In genomic region chr1:85933631-85934465, GRCm38 (mm10) we compare ENCODE assay signal across 11 mouse cellular contexts. TPM values are rescaled to one million over a fixed set of nuclear protein-coding genes. Genes with fewer than 3 reads are reported as not detected.
DNase-seq lines count a peak whose midpoint lies in the region; ATAC-seq lines count a peak whose summit lies in the region.
"Had no signal": no experiment of that assay in that cellular context is flagged by ENCODE, and none has a peak within 500 bp of the region (broad histone marks: within the 10 kb centered on the region; RNA-seq: fewer than 3 reads in every experiment).

No protein-coding gene starts in this region.

- peak overlapping the region; percentile 4 for H3K4me3 ChIP-seq in kidney, embryonic 14.5 days (ENCODE audit: low read length)
- H3K4me3 ChIP-seq in embryonic facial prominence, embryonic 14.5 days (ENCODE audit: low read depth, low read length): 0 out of 2 replicates have a peak overlapping the region, but pooled peaks have one; percentile 4
- no peak overlapping the region for H3K4me3 ChIP-seq in limb, embryonic 11.5 days (ENCODE audit: low read depth, low read length)
- H3K4me3 ChIP-seq in neural tube, embryonic 12.5 days: no peak overlapping the region

- H3K4me1 ChIP-seq in kidney, embryonic 14.5 days (ENCODE audit: control insufficient read depth, insufficient read depth, low read length): peaks cover 32% of the 10 kb centered on the region
- H3K4me1 ChIP-seq in embryonic facial prominence, embryonic 14.5 days (ENCODE audit: control insufficient read depth, insufficient read depth, low read length): peaks cover 4% of the 10 kb centered on the region; the same call in 1 of the 2 replicates
- H3K4me1 ChIP-seq in limb, embryonic 11.5 days (ENCODE audit: control insufficient read depth, insufficient read depth, low read length): peaks cover 10% of the 10 kb centered on the region
- H3K4me1 ChIP-seq in neural tube, embryonic 12.5 days: peaks cover 30% of the 10 kb centered on the region

- H3K9me3 ChIP-seq in kidney, embryonic 14.5 days (ENCODE audit: control insufficient read depth, low read length): no peaks in the 10 kb centered on the region
- H3K9me3 ChIP-seq in embryonic facial prominence, embryonic 14.5 days (ENCODE audit: control insufficient read depth, low read length): no peaks in the 10 kb centered on the region
- H3K9me3 ChIP-seq in limb, embryonic 11.5 days (ENCODE audit: control insufficient read depth, low read length): no peaks in the 10 kb centered on the region
- H3K9me3 ChIP-seq in neural tube, embryonic 12.5 days: no peaks in the 10 kb centered on the region

- peak overlapping the region; percentile 35 for H3K4me2 ChIP-seq in kidney, embryonic 14.5 days (replicated peaks; ENCODE audit: low read depth, low read length)
- peak overlapping the region; percentile 32 for H3K4me2 ChIP-seq in embryonic facial prominence, embryonic 14.5 days (ENCODE audit: low read depth, low read length)
- peak overlapping the region; percentile 25; the same call in 1 of the 2 replicates for H3K4me2 ChIP-seq in limb, embryonic 11.5 days (ENCODE audit: low read depth, severe bottlenecking)
- peak overlapping the region; percentile 53 for H3K4me2 ChIP-seq in neural tube, embryonic 12.5 days (replicated peaks)

- H3K36me3 ChIP-seq in kidney, embryonic 14.5 days (ENCODE audit: control insufficient read depth, insufficient read depth, low read length): no peaks in the 10 kb centered on the region
- no peaks in the 10 kb centered on the region for H3K36me3 ChIP-seq in embryonic facial prominence, embryonic 14.5 days (ENCODE audit: control insufficient read depth, insufficient read depth, low read length)
- no peaks in the 10 kb centered on the region for H3K36me3 ChIP-seq in limb, embryonic 11.5 days (ENCODE audit: control insufficient read depth, insufficient read depth, low read length)
- no peaks in the 10 kb centered on the region for H3K36me3 ChIP-seq in neural tube, embryonic 12.5 days

- H3K9ac ChIP-seq in kidney, embryonic 14.5 days (ENCODE audit: low read depth, low read length): peak overlapping the region; percentile 23; the same call in 1 of the 2 replicates
- no peak overlapping the region for H3K9ac ChIP-seq in embryonic facial prominence, embryonic 14.5 days (ENCODE audit: low read depth, low read length)
- H3K9ac ChIP-seq in limb, embryonic 11.5 days (ENCODE audit: low read length): no peak overlapping the region
- H3K9ac ChIP-seq in neural tube, embryonic 12.5 days: no peak overlapping the region

- WGBS in kidney, embryonic 14.5 days: 3% methylated on average over 11 of the region's 11 CpGs
- WGBS in embryonic facial prominence, embryonic 14.5 days: 18% methylated on average over 11 of the region's 11 CpGs
- WGBS in limb, embryonic 11.5 days: 9% methylated on average over 11 of the region's 11 CpGs
- WGBS in neural tube, embryonic 12.5 days: 3% methylated on average over 11 of the region's 11 CpGs

- no peaks in the 10 kb centered on the region for H3K27me3 ChIP-seq in kidney, embryonic 14.5 days (ENCODE audit: control insufficient read depth, insufficient read depth, low read length)
- H3K27me3 ChIP-seq in embryonic facial prominence, embryonic 14.5 days (replicated peaks; ENCODE audit: control insufficient read depth, insufficient read depth, low read length): no peaks in the 10 kb centered on the region
- H3K27me3 ChIP-seq in limb, embryonic 11.5 days (ENCODE audit: control insufficient read depth, insufficient read depth, low read length): no peaks in the 10 kb centered on the region
- no peaks in the 10 kb centered on the region for H3K27me3 ChIP-seq in neural tube, embryonic 12.5 days (replicated peaks)

- ATAC-seq in kidney, embryonic 14.5 days (ENCODE audit: low FRiP score, low TSS enrichment): peak; percentile 70
- peak; percentile 58 for ATAC-seq in embryonic facial prominence, embryonic 14.5 days (ENCODE audit: low read depth)
- ATAC-seq in limb, embryonic 11.5 days (ENCODE audit: insufficient number of reproducible peaks, low FRiP score, low TSS enrichment, low read depth): peak; percentile 45; the same call in 1 of the 2 replicates
- peak; percentile 67 for ATAC-seq in neural tube, embryonic 12.5 days (ENCODE audit: low FRiP score, low read depth)
- ATAC-seq in megakaryocyte, adult 5-6 weeks (ENCODE audit: poor library complexity, severe bottlenecking): no peak

- DNase-seq in kidney, postnatal 25 days: no peak
- peak; percentile 35 for DNase-seq in embryonic facial prominence, embryonic 14.5 days (ENCODE audit: low spot score)
- DNase-seq in limb, embryonic 11.5 days (ENCODE audit: low spot score): peak; percentile 43
- DNase-seq in adrenal gland, postnatal 14 days: no peak
- no peak for DNase-seq in urinary bladder, postnatal 36 days (ENCODE audit: low spot score in 2 of 2)
- DNase-seq: left cerebral cortex, postnatal 4 days; thymus, postnatal 14 days had no signal

- H3K27ac ChIP-seq in kidney, embryonic 14.5 days (ENCODE audit: low read depth, low read length): peak overlapping the region; percentile 85
- H3K27ac ChIP-seq in embryonic facial prominence, embryonic 14.5 days (replicated peaks; ENCODE audit: low read depth, low read length): no peak overlapping the region
- H3K27ac ChIP-seq in limb, embryonic 11.5 days (replicated peaks; ENCODE audit: low read depth, low read length): no peak overlapping the region
- no peak overlapping the region; the same call in 1 of the 2 replicates for H3K27ac ChIP-seq in neural tube, embryonic 12.5 days

RNA-seq across cellular contexts. Expression of gene 4933407L21Rik, which starts 5.6 kb away (rescaled TPM):
- 0.85 and 1.7 TPM in 2 replicates for polyA plus RNA-seq in kidney, embryonic 14.5 days (2014; fragmentation: Nextera tagmentation; extraction: Ambion mirVana)
- 0.43 and 0.54 TPM in 2 replicates for polyA plus RNA-seq in embryonic facial prominence, embryonic 14.5 days (2014; fragmentation: Nextera tagmentation; extraction: Ambion mirVana)
- polyA plus RNA-seq in limb, embryonic 11.5 days (2014; fragmentation: Nextera tagmentation; extraction: Ambion mirVana): 0.06 and 0.11 TPM in 2 replicates
- polyA plus RNA-seq in neural tube, embryonic 12.5 days (2016; fragmentation: Nextera tagmentation; extraction: Ambion mirVana): 1.0 and 1.6 TPM in 2 replicates
- not detected in 2 replicates for total RNA-seq in megakaryocyte, adult 5-6 weeks (2015)
- 0.22 TPM in 1 of 2 replicates, not detected in the other for total RNA-seq in megakaryocyte, adult 5-6 weeks (2017)
- total RNA-seq in adrenal gland, postnatal 14 days (2021): 0.15 TPM in 1 of 2 replicates, not detected in the other
- total RNA-seq: common myeloid progenitor, adult 5-6 weeks had no signal

RNA-seq across cellular contexts. Expression of gene Gpr55, which starts 27.0 kb away (rescaled TPM):
- polyA plus RNA-seq in kidney, embryonic 14.5 days (2014; fragmentation: Nextera tagmentation; extraction: Ambion mirVana): 0.07 TPM in 1 of 2 replicates, not detected in the other
- not detected in 2 replicates for polyA plus RNA-seq in embryonic facial prominence, embryonic 14.5 days (2014; fragmentation: Nextera tagmentation; extraction: Ambion mirVana)
- not detected in 2 replicates for polyA plus RNA-seq in limb, embryonic 11.5 days (2014; fragmentation: Nextera tagmentation; extraction: Ambion mirVana)
- polyA plus RNA-seq in neural tube, embryonic 12.5 days (2016; fragmentation: Nextera tagmentation; extraction: Ambion mirVana): 0.08 TPM in 1 of 2 replicates, not detected in the other
- total RNA-seq in megakaryocyte, adult 5-6 weeks (2015): 0.07 TPM in 2 replicates
- 0.33 and 0.53 TPM in 2 replicates for total RNA-seq in megakaryocyte, adult 5-6 weeks (2017)
- 3.0 and 3.4 TPM in 2 replicates for total RNA-seq in adrenal gland, postnatal 14 days (2021)
- total RNA-seq: common myeloid progenitor, adult 5-6 weeks had no signal

RNA-seq across cellular contexts. Expression of gene Itm2c, which starts 39.8 kb away (rescaled TPM):
- 145 and 179 TPM in 2 replicates for polyA plus RNA-seq in kidney, embryonic 14.5 days (2014; fragmentation: Nextera tagmentation; extraction: Ambion mirVana)
- 158 and 177 TPM in 2 replicates for polyA plus RNA-seq in embryonic facial prominence, embryonic 14.5 days (2014; fragmentation: Nextera tagmentation; extraction: Ambion mirVana)
- polyA plus RNA-seq in limb, embryonic 11.5 days (2014; fragmentation: Nextera tagmentation; extraction: Ambion mirVana): 105 and 125 TPM in 2 replicates
- 131 and 138 TPM in 2 replicates for polyA plus RNA-seq in neural tube, embryonic 12.5 days (2016; fragmentation: Nextera tagmentation; extraction: Ambion mirVana)
- 32.8 and 32.9 TPM in 2 replicates for total RNA-seq in megakaryocyte, adult 5-6 weeks (2015)
- total RNA-seq in megakaryocyte, adult 5-6 weeks (2017): 77.9 and 83.6 TPM in 2 replicates
- 329 and 361 TPM in 2 replicates for total RNA-seq in adrenal gland, postnatal 14 days (2021)

Comparison
In these comparisons a context has a peak if more than half of its experiments do, and no peak if none do; other contexts are left out.
1. H3K4me3 ChIP-seq: peak in kidney, embryonic 14.5 days (single experiment) and embryonic facial prominence, embryonic 14.5 days (single experiment); none in limb, embryonic 11.5 days (single experiment) and neural tube, embryonic 12.5 days (single experiment).
2. DNase-seq: peak in embryonic facial prominence, embryonic 14.5 days (single experiment) and limb, embryonic 11.5 days (single experiment); none in kidney, postnatal 25 days (0 of 2), adrenal gland, postnatal 14 days (single experiment) and urinary bladder, postnatal 36 days (0 of 2).
3. Peak in every context shown above with its lines, with median percentiles within 50 percentile points of each other: H3K4me2 ChIP-seq.